Mouse (Mus musculus) liver, embryonic 16.5 days (tissue): ENCODE data around the gene Dio3. TPM values are rescaled to one million over a fixed set of nuclear protein-coding genes. Genes with fewer than 3 reads are reported as not detected.
A peak's percentile ranks its signal among the peaks of the same experiment; 100 is the strongest.

ENCODE experiments used
- ATAC-seq: fragments of 200-750 bp; cut with Nextera tagmentation; 2 replicates; pipeline ENCODE4 v1.8.0; 2017; ENCODE audit warnings: low read depth, mild to moderate bottlenecking, moderate number of reproducible peaks, moderate library complexity
- H3K27ac ChIP-seq: fragments of 300-500 bp; sonication (generic); 2 replicates; pipeline ENCODE4 v1.5.1; 2014; ENCODE audit warnings: mild to moderate bottlenecking, low read length
- H3K27me3 ChIP-seq: fragments of 300-500 bp; sonication (generic); 2 replicates; pipeline ENCODE4 v1.6.1; 2014; ENCODE audit warnings: low read depth, low read length, mixed read lengths; ENCODE audit not compliant: control insufficient read depth, insufficient read depth
- H3K36me3 ChIP-seq: fragments of 300-500 bp; sonication (generic); 2 replicates; pipeline ENCODE4 v1.6.1; 2014; ENCODE audit warnings: mild to moderate bottlenecking; ENCODE audit not compliant: control insufficient read depth, insufficient read depth
- H3K4me1 ChIP-seq: fragments of 300-500 bp; sonication (generic); 2 replicates; pipeline ENCODE4 v1.6.1; 2014; ENCODE audit warnings: low read depth, low read length, mixed read lengths; ENCODE audit not compliant: control insufficient read depth
- H3K4me2 ChIP-seq: fragments of 300-500 bp; sonication (generic); 2 replicates; pipeline ENCODE4 v1.6.1; 2014; ENCODE audit warnings: low read depth, low read length, mixed read lengths
- H3K4me3 ChIP-seq: fragments of 300-500 bp; sonication (generic); 2 replicates; pipeline ENCODE4 v1.5.1; 2014; ENCODE audit warnings: low read depth, mild to moderate bottlenecking, low read length
- H3K9ac ChIP-seq: fragments of 300-500 bp; sonication (generic); 2 replicates; pipeline ENCODE4 v1.6.1; 2014; ENCODE audit warnings: low read depth, low read length
- H3K9me3 ChIP-seq: fragments of 300-500 bp; sonication (generic); replicated peaks from 2 replicates; pipeline ENCODE4 v1.6.1; 2016; ENCODE audit warnings: low read length; ENCODE audit not compliant: control insufficient read depth
- WGBS: fragments of 180-500 bp; shearing (Covaris S2); extraction: QIAGEN DNeasy Blood & Tissue Kit; methylation state at CpG from one replicate; pipeline ENCODE4 v1.1.7; 2014; ENCODE audit not compliant: insufficient replicate concordance; 5-methylcytosine and 5-hydroxymethylcytosine counted together
- polyA plus RNA-seq: library from polyadenylated mRNA; unstranded; fragments of >200 nt; fragmentation: Nextera tagmentation; extraction: Ambion mirVana; gene quantifications from 2 replicates; pipeline ENCODE4 v1.2.1, GENCODE M21; 2015

The Dio3 gene
- polyA plus RNA-seq, 1 experiment from 2014 or later = 0.17 TPM

- no peaks in the 10 kb centered on the region for H3K36me3 ChIP-seq
- H3K4me3 ChIP-seq = no peak overlapping the region
- H3K4me1 ChIP-seq = no peaks in the 10 kb centered on the region
- H3K27me3 ChIP-seq = no peaks in the 10 kb centered on the region
- H3K9me3 ChIP-seq = no peaks in the 10 kb centered on the region
- no peak overlapping the region for H3K4me2 ChIP-seq
- no peak for ATAC-seq
- no peak overlapping the region for H3K9ac ChIP-seq
- WGBS = 20% methylated on average over 10 of the region's 10 CpGs
- no peak overlapping the region for H3K27ac ChIP-seq
Observed at GRCm38 (mm10) chr12:110252163-110252575, 26.7 kb upstream of the Dio3 start.

GRCm38 (mm10) chr12:110255731-110256130, 23.1 kb upstream of the Dio3 start:
- Histone ChIP-seq H3K9ac (no peak overlapping the region), H3K4me3 (no peak overlapping the region), H3K27ac (no peak overlapping the region), H3K27me3 (no peaks in the 10 kb centered on the region), H3K9me3 (no peaks in the 10 kb centered on the region), H3K4me2 (no peak overlapping the region), H3K4me1 (no peaks in the 10 kb centered on the region), H3K36me3 (no peaks in the 10 kb centered on the region)
- no peak for ATAC-seq
- WGBS = 59% methylated on average over 10 of the region's 10 CpGs

GRCm38 (mm10) chr12:110256478-110257220, 22.2 kb upstream of the Dio3 start:
- Histone ChIP-seq H3K4me2 (no peak overlapping the region), H3K9me3 (no peaks in the 10 kb centered on the region), H3K27me3 (no peaks in the 10 kb centered on the region), H3K4me1 (no peaks in the 10 kb centered on the region), H3K9ac (no peak overlapping the region), H3K36me3 (no peaks in the 10 kb centered on the region), H3K4me3 (no peak overlapping the region), H3K27ac (no peak overlapping the region)
- no peak for ATAC-seq
- whole genome bisulfite sequencing = 29% methylated on average over 14 of the region's 14 CpGs

- Histone ChIP-seq H3K9ac (no peak overlapping the region), H3K36me3 (no peaks in the 10 kb centered on the region), H3K4me1 (no peaks in the 10 kb centered on the region), H3K4me3 (no peak overlapping the region), H3K9me3 (no peaks in the 10 kb centered on the region), H3K4me2 (no peak overlapping the region), H3K27me3 (no peaks in the 10 kb centered on the region), H3K27ac (no peak overlapping the region)
- ATAC-seq = no peak
- 59% methylated on average over 3 of the region's 3 CpGs for WGBS
Observed at GRCm38 (mm10) chr12:110268226-110268625, 10.6 kb upstream of the Dio3 start.

- H3K9me3 ChIP-seq = no peaks in the 10 kb centered on the region
- 54% methylated on average over 4 of the region's 4 CpGs for WGBS
Observed at GRCm38 (mm10) chr12:110269686-110270085, 9.2 kb upstream of the Dio3 start.

GRCm38 (mm10) chr12:110276034-110276433, 2.8 kb upstream of the Dio3 start:
- H3K27me3 ChIP-seq = peaks cover 53% of the 10 kb centered on the region
- H3K9ac ChIP-seq = no peak overlapping the region
- no peaks in the 10 kb centered on the region for H3K36me3 ChIP-seq
- H3K27ac ChIP-seq = no peak overlapping the region
- no peaks in the 10 kb centered on the region for H3K4me1 ChIP-seq
- ATAC-seq = no peak
- H3K9me3 ChIP-seq = no peaks in the 10 kb centered on the region
- 25% methylated on average over 1 of the region's 1 CpGs for WGBS
- no peak overlapping the region for H3K4me3 ChIP-seq
- H3K4me2 ChIP-seq = no peak overlapping the region

More at GRCm38 (mm10) chr12:110269686-110270085, 9.2 kb upstream of the Dio3 start:
- Histone ChIP-seq H3K4me3 (no peak overlapping the region), H3K9ac (no peak overlapping the region), H3K4me2 (no peak overlapping the region), H3K36me3 (no peaks in the 10 kb centered on the region), H3K27ac (no peak overlapping the region), H3K27me3 (no peaks in the 10 kb centered on the region), H3K4me1 (no peaks in the 10 kb centered on the region)
- no peak for ATAC-seq

GRCm38 (mm10) chr12:110277259-110277964, 1.5 kb upstream of the Dio3 start:
- Histone ChIP-seq H3K4me2 (peak overlapping the region; percentile 36), H3K9me3 (no peaks in the 10 kb centered on the region), H3K27ac (no peak overlapping the region), H3K27me3 (peaks cover 67% of the 10 kb centered on the region), H3K4me1 (no peaks in the 10 kb centered on the region), H3K4me3 (peak overlapping the region; percentile 50), H3K36me3 (no peaks in the 10 kb centered on the region), H3K9ac (peak overlapping the region; percentile 41)
- WGBS = 3% methylated on average over 33 of the region's 33 CpGs
- ATAC-seq = no peak

GRCm38 (mm10) chr12:110277965-110278307, 932 bp upstream of the Dio3 start:
- peak overlapping the region; percentile 41 for H3K9ac ChIP-seq

GRCm38 (mm10) chr12:110280373-110280772, 1.5 kb downstream of the Dio3 start:
- Histone ChIP-seq H3K4me1 (no peaks in the 10 kb centered on the region), H3K27ac (no peak overlapping the region), H3K9ac (no peak overlapping the region), H3K9me3 (no peaks in the 10 kb centered on the region), H3K4me3 (no peak overlapping the region), H3K36me3 (no peaks in the 10 kb centered on the region), H3K4me2 (no peak overlapping the region), H3K27me3 (peaks cover 74% of the 10 kb centered on the region)
- under 1% methylated on average over 22 of the region's 22 CpGs for WGBS
- ATAC-seq = no peak

More at GRCm38 (mm10) chr12:110277965-110278307, 932 bp upstream of the Dio3 start:
- Histone ChIP-seq H3K4me1 (no peaks in the 10 kb centered on the region), H3K4me2 (peak overlapping the region; percentile 49), H3K36me3 (no peaks in the 10 kb centered on the region), H3K27me3 (peaks cover 71% of the 10 kb centered on the region), H3K4me3 (peak overlapping the region; percentile 50), H3K9me3 (no peaks in the 10 kb centered on the region), H3K27ac (no peak overlapping the region)
- 1% methylated on average over 35 of the region's 58 CpGs for WGBS
- ATAC-seq = peak; percentile 44; the same call in 1 of the 2 replicates
